Mouse (Mus musculus): ENCODE measurements around the gene H3f3b.
A peak's percentile ranks its signal among the peaks of the same experiment; 100 is the strongest.

H3f3b gene

DNA sequence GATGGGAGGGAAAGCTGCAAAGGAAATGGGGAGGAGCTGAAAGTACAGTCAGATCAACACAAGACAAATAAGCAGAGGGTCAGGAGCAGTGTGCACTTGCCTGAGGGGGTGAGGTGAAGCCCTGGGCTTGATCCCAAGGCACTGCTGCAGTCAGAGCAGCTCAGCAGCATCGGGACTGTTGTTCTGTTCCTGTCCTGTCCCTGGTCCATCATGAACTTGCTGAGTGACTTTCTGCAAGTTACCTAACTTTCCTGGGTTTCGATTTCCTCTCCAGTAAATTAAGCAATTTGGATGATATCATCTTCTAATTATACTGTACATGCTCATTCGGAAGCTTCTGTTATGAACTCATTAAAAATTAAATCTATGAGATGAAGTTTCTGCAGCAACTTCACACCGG, at the start of gene H3f3b:
Gene H3f3b (minus strand): TSS at position 207 of the 400 bp plus-strand sequence.
- no peak for DNase-seq (ENCODE audit: low read depth, low spot score)

DNA sequence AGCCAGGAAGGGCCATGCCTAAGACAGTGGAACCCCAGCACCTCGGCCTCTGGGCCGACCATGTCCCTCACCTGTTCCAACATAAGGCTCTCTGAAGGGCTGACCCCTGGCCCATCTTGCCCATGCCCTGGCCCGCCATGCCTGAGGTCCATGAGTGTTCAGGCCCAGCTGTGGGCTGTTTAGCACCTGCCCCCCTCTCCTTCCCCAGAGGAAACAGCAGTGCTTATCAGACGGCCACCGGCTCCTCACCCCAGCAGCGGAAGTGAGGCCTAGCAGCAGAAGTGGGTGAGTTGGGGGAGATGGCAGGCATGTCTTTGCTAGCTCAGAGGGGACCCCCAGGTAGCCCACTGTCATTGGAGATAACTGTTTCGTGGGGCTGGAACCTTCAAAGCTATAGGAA, 49.1 kb upstream of the H3f3b start:
- DNase-seq (ENCODE audit: low read depth, low spot score), result peak; percentile 66

DNA sequence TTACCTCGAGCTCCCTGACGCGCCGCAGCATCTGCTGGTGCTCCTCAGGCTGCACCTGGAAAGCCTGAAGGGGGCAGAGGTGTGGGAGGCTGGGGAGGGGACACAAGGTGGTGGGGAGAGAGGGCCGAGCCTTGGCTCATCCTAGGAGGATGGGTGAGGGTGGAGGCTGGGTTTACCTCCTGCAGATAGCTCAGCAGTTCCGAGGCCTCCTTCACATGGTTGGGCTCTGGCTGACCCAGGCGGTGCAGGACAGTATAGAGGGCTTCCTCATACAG, 48.4 kb upstream of the H3f3b start:
- peak; percentile 34 for DNase-seq (ENCODE audit: low read depth, low spot score)

- no peak for DNase-seq (ENCODE audit: low read depth, low spot score)
These were observed 47.9 kb upstream of the H3f3b start for GRCm38 (mm10) chr11:116075539-116076265.

DNA sequence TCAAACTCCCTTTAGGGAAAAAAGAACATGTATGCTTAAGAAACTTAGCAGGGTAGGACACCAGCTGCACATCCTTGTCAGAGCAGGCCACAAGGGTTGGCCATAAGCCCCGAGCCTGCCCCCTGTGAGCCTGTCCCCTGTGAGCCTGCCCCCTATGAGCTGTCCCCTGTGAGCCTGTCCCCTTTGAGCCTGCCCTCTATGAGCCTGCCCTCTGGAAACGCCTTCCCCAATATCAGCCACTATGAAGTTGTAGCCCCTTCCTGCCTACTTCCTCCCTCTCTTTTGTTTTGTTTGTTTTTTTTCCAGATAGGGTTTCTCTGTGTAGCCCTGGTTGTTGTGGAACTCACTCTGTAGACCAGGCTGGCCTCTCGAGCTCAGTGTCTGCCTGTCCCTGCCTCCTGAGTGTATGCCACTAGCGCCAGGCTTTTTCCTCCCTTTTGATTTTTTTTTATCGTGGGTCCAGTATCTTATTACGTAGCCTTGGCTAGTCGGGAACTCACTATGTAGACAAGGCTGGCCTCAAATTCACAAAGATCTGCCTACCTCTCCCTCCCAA, 46.8 kb upstream of the H3f3b start:
- DNase-seq (ENCODE audit: low read depth, low spot score), result no peak

GRCm38 (mm10) chr11:116072608-116073007, 44.8 kb upstream of the H3f3b start:
- no peak for DNase-seq (ENCODE audit: low read depth, low spot score)

DNA sequence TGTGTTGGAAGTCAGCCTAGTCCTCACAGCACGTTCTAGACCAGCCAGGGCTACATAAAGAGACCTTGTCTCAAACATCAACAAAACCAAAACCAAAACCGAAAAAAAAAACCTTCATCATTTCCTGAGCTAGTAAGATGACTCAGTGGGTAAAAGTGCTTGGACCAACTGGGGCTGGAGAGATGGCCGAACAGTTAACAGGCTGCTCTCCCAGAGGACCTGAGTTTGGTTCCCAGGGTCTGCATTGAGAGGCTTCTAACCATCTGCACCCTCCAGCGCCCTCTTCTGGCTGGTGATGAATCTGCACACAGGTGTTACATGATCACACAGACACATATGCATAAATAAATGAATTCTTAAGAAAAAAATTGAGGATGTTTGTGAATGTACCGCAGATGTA, 43.7 kb upstream of the H3f3b start:
- peak; percentile 72 for DNase-seq (ENCODE audit: low read depth, low spot score)

DNA sequence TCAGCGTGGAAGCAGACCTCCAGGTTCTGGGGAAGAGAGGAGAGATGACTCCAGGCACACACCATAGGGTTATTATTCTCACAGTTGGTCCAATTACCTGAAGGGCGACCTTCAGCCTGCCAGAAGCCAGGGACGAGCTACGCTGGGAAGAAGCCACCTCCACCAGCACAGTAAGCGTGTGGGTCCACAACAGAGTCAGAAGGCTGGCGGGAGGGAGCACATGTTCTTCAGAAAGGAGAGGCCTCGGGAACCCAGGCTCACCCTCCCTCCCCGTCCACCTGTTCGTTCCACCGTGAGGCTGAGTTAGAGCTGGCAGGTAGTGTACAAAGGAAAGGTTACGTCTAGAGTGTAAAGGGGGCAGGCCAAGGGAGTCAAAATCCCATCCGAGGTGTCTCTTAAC, 37.6 kb upstream of the H3f3b start:
- DNase-seq (ENCODE audit: low read depth, low spot score), result no peak

DNA sequence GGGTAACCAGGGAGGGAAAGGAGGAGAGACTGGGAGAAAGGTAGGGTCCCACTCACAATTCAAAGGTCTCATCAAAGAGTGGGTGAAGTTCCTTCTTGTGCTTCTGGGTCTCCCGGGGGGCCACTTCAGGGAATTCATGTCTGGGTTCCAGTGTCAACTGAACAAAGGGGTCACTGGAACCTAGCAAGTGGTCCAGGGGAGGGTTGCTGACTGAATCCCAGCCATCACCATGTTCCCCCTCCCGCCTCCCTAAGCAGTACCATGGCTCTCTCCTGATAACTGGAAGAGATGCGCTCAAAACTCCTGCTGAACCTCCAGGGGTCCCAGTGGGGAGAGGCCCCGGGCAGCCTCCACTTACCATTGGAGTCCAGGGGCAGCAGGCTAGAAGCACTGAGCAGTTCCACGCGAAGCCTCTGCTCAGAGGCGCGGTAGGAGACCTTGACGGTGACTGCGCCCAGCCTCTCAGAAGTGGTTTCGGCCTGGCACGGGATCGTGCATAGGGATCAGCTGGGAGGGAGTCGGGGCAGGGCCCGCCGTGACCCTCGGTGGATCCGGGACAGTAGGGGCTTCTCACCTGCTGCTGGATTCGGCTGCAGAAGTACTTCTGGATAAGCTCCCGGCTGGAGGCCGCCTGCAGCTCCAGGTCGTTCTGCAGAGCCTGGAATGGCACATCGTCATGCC, 36.6 kb upstream of the H3f3b start:
- DNase-seq (ENCODE audit: low read depth, low spot score), result no peak

GRCm38 (mm10) chr11:116063562-116063961, 35.8 kb upstream of the H3f3b start:
- DNase-seq (ENCODE audit: low read depth, low spot score), result no peak

GRCm38 (mm10) chr11:116062521-116062920, 34.8 kb upstream of the H3f3b start:
- no peak for DNase-seq (ENCODE audit: low read depth, low spot score)

- no peak for DNase-seq (ENCODE audit: low read depth, low spot score)
These were observed 34.1 kb upstream of the H3f3b start for GRCm38 (mm10) chr11:116061641-116062415.

DNA sequence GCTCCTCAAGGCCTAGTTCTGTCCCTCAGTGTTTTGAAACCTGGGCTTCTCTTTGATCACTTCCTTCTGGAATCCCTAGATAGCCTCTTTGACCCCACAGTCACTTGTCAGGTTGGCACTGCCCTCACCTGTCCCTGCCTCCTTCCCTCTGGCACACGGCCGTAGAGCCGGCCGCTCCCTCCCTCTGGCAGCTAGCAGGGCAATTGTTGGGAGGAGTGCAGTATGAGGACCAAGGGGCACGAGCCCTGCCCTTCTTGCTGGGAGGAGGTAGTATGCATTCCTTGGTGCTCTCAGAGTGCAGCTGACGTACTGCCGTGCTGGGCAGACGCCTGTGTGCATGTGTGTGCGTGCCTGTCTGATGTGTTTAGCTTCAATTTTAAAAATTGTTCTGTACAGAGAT, 32.8 kb upstream of the H3f3b start:
- no peak for DNase-seq (ENCODE audit: low read depth, low spot score)

GRCm38 (mm10) chr11:116059691-116060025, 31.9 kb upstream of the H3f3b start:
- DNase-seq (ENCODE audit: low read depth, low spot score), result no peak

GRCm38 (mm10) chr11:116058868-116059690, 31.3 kb upstream of the H3f3b start:
- DNase-seq (ENCODE audit: low read depth, low spot score), result no peak

- DNase-seq (ENCODE audit: low read depth, low spot score), result no peak
These were observed 30.4 kb upstream of the H3f3b start for GRCm38 (mm10) chr11:116058022-116058614.

DNA sequence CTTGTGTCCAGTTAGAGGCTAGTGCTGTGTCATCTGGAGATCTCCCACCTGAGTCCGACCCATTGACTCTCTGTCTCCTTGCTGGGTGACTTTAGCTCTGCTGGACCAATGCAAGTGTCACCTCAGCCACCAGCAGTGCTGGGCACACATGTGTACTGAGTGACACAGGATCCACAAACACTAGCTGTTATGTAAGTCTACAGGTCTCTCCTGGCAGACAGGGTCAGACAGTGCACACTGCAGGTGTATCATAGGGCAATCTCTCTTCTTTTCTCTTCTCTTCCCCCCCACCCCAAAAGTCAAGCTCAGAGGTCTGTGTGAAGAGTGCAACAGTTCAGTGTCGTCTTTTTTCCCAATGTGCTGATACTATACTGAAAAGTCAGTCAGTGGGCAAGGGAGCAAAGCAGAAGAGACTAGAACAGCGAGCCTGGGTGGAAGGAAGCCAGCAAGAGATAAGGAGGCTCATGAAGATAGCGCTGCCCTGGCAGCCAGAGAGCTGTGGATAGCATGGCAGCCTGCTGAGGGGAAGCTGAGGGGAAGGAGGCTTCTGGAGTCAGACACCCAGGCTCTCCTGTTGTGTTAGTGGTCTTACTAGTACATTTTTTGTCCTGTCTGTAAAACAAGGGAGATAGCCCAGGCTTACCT, 29.6 kb upstream of the H3f3b start:
- no peak for DNase-seq (ENCODE audit: low read depth, low spot score)

- no peak for DNase-seq (ENCODE audit: low read depth, low spot score)
These were observed 28.1 kb upstream of the H3f3b start for GRCm38 (mm10) chr11:116055873-116056272.

GRCm38 (mm10) chr11:116053510-116054229, 25.9 kb upstream of the H3f3b start:
- DNase-seq (ENCODE audit: low read depth, low spot score), result no peak

DNA sequence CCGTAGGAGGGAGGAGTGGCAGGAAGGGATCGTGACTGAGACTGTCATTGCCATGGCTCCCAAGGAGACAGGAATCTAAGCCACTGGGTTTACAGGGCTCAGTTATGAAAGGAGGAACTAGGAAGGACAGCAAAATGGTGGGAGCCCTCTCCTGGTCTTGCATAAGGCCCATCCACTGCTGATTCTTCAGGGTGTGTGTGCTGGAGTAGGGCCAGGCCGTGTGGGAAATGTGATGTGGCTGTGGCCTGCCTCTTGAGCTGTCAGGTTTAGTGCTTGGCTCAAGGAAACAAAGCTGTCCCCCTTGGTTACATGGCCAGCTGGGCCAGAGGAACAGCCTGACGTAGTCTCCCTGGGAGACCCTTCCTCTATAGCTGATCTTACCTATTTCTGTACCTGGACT, 22.4 kb upstream of the H3f3b start:
- DNase-seq (ENCODE audit: low read depth, low spot score), result no peak

Data from CD4-positive helper T cell, adult 2 months (primary cell).